In genomic region chr17:34032174-34032632, GRCm38 (mm10) we compare ENCODE assay signal across 8 mouse cellular contexts. TPM values are rescaled to one million over a fixed set of nuclear protein-coding genes. Genes with fewer than 3 reads are reported as not detected.
A peak's percentile ranks its signal among the peaks of the same experiment; 100 is the strongest.
DNase-seq lines count a peak whose midpoint lies in the region; ATAC-seq and TF ChIP-seq lines count a peak whose summit lies in the region.

No protein-coding gene starts in this region.

- H3K9ac ChIP-seq in forebrain, embryonic 12.5 days = peak overlapping the region; percentile 96

- no peaks in the 10 kb centered on the region for H3K27me3 ChIP-seq in Patski
- no peaks in the 10 kb centered on the region for H3K27me3 ChIP-seq in forebrain, embryonic 12.5 days

- POLR2A ChIA-PET in Patski (lab: Charles Lee) = interaction anchor here (0.7 to 1.3 kb wide), 2 partner anchors 10 to 80 kb away, joined by 3 to 5 read pairs; no protein-coding TSS in a partner anchor

- 1% methylated on average over 39 of the region's 48 CpGs for WGBS in forebrain, embryonic 12.5 days

- peak overlapping the region; percentile 98 for H3K27ac ChIP-seq in forebrain, embryonic 12.5 days

- no peak for TF ChIP-seq CTCF in Patski (IDR thresholded peaks at IDR 0.05)

- H3K4me1 ChIP-seq in forebrain, embryonic 12.5 days = peaks cover 54% of the 10 kb centered on the region

- H3K4me3 ChIP-seq in forebrain, embryonic 12.5 days (replicated peaks) = peak overlapping the region; percentile 95

- CTCF ChIA-PET in Patski (lab: Charles Lee) = interaction anchor here (1.1 kb wide), 1 partner anchor 10 kb away, joined by 3 read pairs; no protein-coding TSS in a partner anchor

- peak; percentile 16 for ATAC-seq in Patski
- peak; percentile 4 for ATAC-seq in forebrain, embryonic 12.5 days (ENCODE audit: low FRiP score)

- H3K36me3 ChIP-seq in forebrain, embryonic 12.5 days (replicated peaks) = peaks cover 60% of the 10 kb centered on the region

- H3K9me3 ChIP-seq in forebrain, embryonic 12.5 days = no peaks in the 10 kb centered on the region

- in situ Hi-C loops in Patski (cut with MboI; ENCODE audit: low pct_unique_long_range_greater_than_20kb) = no loop called here

- peak; percentile 63 to 65 for DNase-seq in heart, adult 9 months (ENCODE audit: low spot score in 2 of 2)
- no peak for DNase-seq in heart, adult 8-10 months (ENCODE audit: low spot score)
- no peak for DNase-seq in Patski (ENCODE audit: low read depth, low spot score)
- DNase-seq in kidney, adult 9 months = peak; percentile 78
- DNase-seq in lung, postnatal 14 days = peak; percentile 70
- DNase-seq in spleen, postnatal 14 days (ENCODE audit: low spot score in 2 of 2) = peak; percentile 54 to 67
- DNase-seq in cerebellum, postnatal 36 days = no peak

- H3K4me2 ChIP-seq in forebrain, embryonic 12.5 days = peak overlapping the region; percentile 99

RNA-seq across cellular contexts. Expression of gene Rxrb, which starts 0.6 kb away (rescaled TPM):
- total RNA-seq in heart, adult 8-10 months (2022) = 10 to 100 TPM; 33.4 to 46.3 (median 42.3) TPM
- 57.1 TPM for polyA plus RNA-seq in Patski (2021)
- 54.8 and 59.5 TPM in 2 replicates for polyA plus RNA-seq in forebrain, embryonic 12.5 days (2016; fragmentation: Nextera tagmentation; extraction: Ambion mirVana)

RNA-seq across cellular contexts. Expression of gene Slc39a7, which starts 0.7 kb away (rescaled TPM):
- 10 to 100 TPM; 64.1 to 79.1 (median 73.2) TPM for total RNA-seq in heart, adult 8-10 months (2022)
- 189 TPM for polyA plus RNA-seq in Patski (2021)
- polyA plus RNA-seq in forebrain, embryonic 12.5 days (2016; fragmentation: Nextera tagmentation; extraction: Ambion mirVana) = 160 and 166 TPM in 2 replicates

RNA-seq across cellular contexts. Expression of gene H2-Ke6, which starts 4.3 kb away (rescaled TPM):
- total RNA-seq in heart, adult 8-10 months (2022) = 100 to 1,000 TPM; 134 to 149 (median 137) TPM
- 49.3 TPM for polyA plus RNA-seq in Patski (2021)
- polyA plus RNA-seq in forebrain, embryonic 12.5 days (2016; fragmentation: Nextera tagmentation; extraction: Ambion mirVana) = 92.8 and 103 TPM in 2 replicates

RNA-seq across cellular contexts. Expression of gene Col11a2, which starts 7.0 kb away (rescaled TPM):
- 1 to 10 TPM in 3 of 4 experiments, under 1 TPM in 1; 0.87 to 1.3 (median 1.2) TPM for total RNA-seq in heart, adult 8-10 months (2022)
- polyA plus RNA-seq in Patski (2021) = 0.60 TPM
- polyA plus RNA-seq in forebrain, embryonic 12.5 days (2016; fragmentation: Nextera tagmentation; extraction: Ambion mirVana) = 1.4 and 2.5 TPM in 2 replicates

RNA-seq across cellular contexts. Expression of gene Ring1, which starts 7.7 kb away (rescaled TPM):
- total RNA-seq in heart, adult 8-10 months (2022) = 10 to 100 TPM; 11.9 to 18.1 (median 14.1) TPM
- polyA plus RNA-seq in Patski (2021) = 31.1 TPM
- polyA plus RNA-seq in forebrain, embryonic 12.5 days (2016; fragmentation: Nextera tagmentation; extraction: Ambion mirVana) = 19.1 and 23.6 TPM in 2 replicates

Comparison
In these comparisons a context has a peak if more than half of its experiments do, and no peak if none do; other contexts are left out.
1. DNase-seq: peak in heart, adult 9 months (2 of 2), kidney, adult 9 months (single experiment), lung, postnatal 14 days (single experiment) and spleen, postnatal 14 days (2 of 2); none in heart, adult 8-10 months (single experiment), Patski (single experiment) and cerebellum, postnatal 36 days (0 of 2).